Mouse (Mus musculus) liver, embryonic 14.5 days (tissue): Measurements from ENCODE around the gene Scpep1. TPM values are rescaled to one million over a fixed set of nuclear protein-coding genes. Genes with fewer than 3 reads are reported as not detected.

Experiments used
- ATAC-seq: fragments of 200-750 bp; cut with Nextera tagmentation; 2 replicates; pipeline ENCODE4 v1.8.0; 2017; ENCODE audit warnings: moderate number of reproducible peaks, mild to moderate bottlenecking, moderate library complexity; ENCODE audit not compliant: insufficient read depth
- DNase-seq, 3 experiments: peaks; one replicate each; pipeline ENCODE4 v3.0.0-alpha.2; 2012 to 2013; ENCODE audit warnings: low read depth in 3 of 3, low spot score in 3 of 3
- H3K27ac ChIP-seq: fragments of 300-500 bp; sonication (generic); 2 replicates; pipeline ENCODE4 v1.5.1; 2014; ENCODE audit warnings: moderate library complexity, mild to moderate bottlenecking, control low read depth, inconsistent platforms
- H3K27me3 ChIP-seq: fragments of 300-500 bp; sonication (generic); 2 replicates; pipeline ENCODE4 v1.6.1; 2014; ENCODE audit warnings: mild to moderate bottlenecking, low read length, moderate library complexity; ENCODE audit not compliant: control insufficient read depth, insufficient read depth
- H3K36me3 ChIP-seq: fragments of 300-500 bp; sonication (generic); replicated peaks from 2 replicates; pipeline ENCODE4 v1.6.1; 2014; ENCODE audit warnings: low read depth; ENCODE audit not compliant: control insufficient read depth, insufficient read depth
- H3K4me1 ChIP-seq, 2 experiments: fragments of 200-500 bp in 1 of 2; fragments of 300-500 bp in 1 of 2; sonication (generic) in 1 of 2; replicated peaks; 2 replicates each; pipeline ENCODE4 v1.6.1; 2012 to 2014; ENCODE audit warnings: antibody characterized with exemption in 1 of 2, inconsistent platforms in 1 of 2, low read length in 1 of 2; ENCODE audit not compliant: control insufficient read depth in 2 of 2, insufficient read depth in 2 of 2
- H3K4me2 ChIP-seq: fragments of 300-500 bp; sonication (generic); 2 replicates; pipeline ENCODE4 v1.6.1; 2014; ENCODE audit warnings: low read depth, mild to moderate bottlenecking, control low read depth, moderate library complexity
- H3K4me3 ChIP-seq, 2 experiments: fragments of 200-500 bp in 1 of 2; fragments of 300-500 bp in 1 of 2; sonication (generic) in 1 of 2; 2 replicates each; pipeline ENCODE4 v1.5.1; 2012 to 2014; ENCODE audit warnings: low read depth in 2 of 2, low read length in 2 of 2, mild to moderate bottlenecking in 2 of 2, control low read depth in 1 of 2, inconsistent platforms in 1 of 2, moderate library complexity in 1 of 2; ENCODE audit not compliant: insufficient read depth in 1 of 2
- H3K9ac ChIP-seq: fragments of 300-500 bp; sonication (generic); replicated peaks from 2 replicates; pipeline ENCODE4 v1.6.1; 2014; ENCODE audit warnings: mild to moderate bottlenecking, control low read depth, moderate library complexity
- H3K9me3 ChIP-seq: fragments of 300-500 bp; sonication (generic); 2 replicates; pipeline ENCODE4 v1.6.1; 2016; ENCODE audit warnings: low read length, mixed read lengths; ENCODE audit not compliant: control insufficient read depth
- CTCF ChIP-seq: IDR thresholded peaks from 2 replicates; pipeline ENCODE4 v1.5.1; 2016; ENCODE audit warnings: antibody characterized with exemption, low read depth, control low read depth
- EP300 ChIP-seq: IDR thresholded peaks from 2 replicates; pipeline ENCODE4 v1.6.1; 2016; ENCODE audit warnings: antibody characterized with exemption, low read depth
- WGBS: fragments of 180-500 bp; shearing (Covaris S2); extraction: QIAGEN DNeasy Blood & Tissue Kit; methylation state at CpG from one replicate; pipeline ENCODE4 v1.1.7; 2014; ENCODE audit not compliant: insufficient replicate concordance; 5-methylcytosine and 5-hydroxymethylcytosine counted together
- polyA plus RNA-seq, 2 experiments: library from polyadenylated mRNA; depleted of rRNA in 1 of 2; stranded (reverse) in 1 of 2; unstranded in 1 of 2; fragments of >200 nt; fragmentation: Nextera tagmentation in 1 of 2; extraction: Ambion mirVana in 1 of 2; gene quantifications; 2 replicates each; pipeline versions ENCODE4 v1.2.1 to v1.2.3; 2012 to 2014

Scpep1 gene
- polyA plus RNA-seq, 2 experiments = 15.9 to 35.1 TPM

- no peaks in the 10 kb centered on the region for H3K9me3 ChIP-seq
- no peak for ATAC-seq
- H3K9ac ChIP-seq = no peak overlapping the region
- no peak for DNase-seq
- H3K4me1 ChIP-seq = no peaks in the 10 kb centered on the region
- no peak overlapping the region for H3K4me2 ChIP-seq
- TF ChIP-seq CTCF (no peak), EP300 (no peak)
- no peaks in the 10 kb centered on the region for H3K36me3 ChIP-seq
- no peak overlapping the region for H3K27ac ChIP-seq
- 70% methylated on average over 14 of the region's 14 CpGs for WGBS
- H3K27me3 ChIP-seq = no peaks in the 10 kb centered on the region
- no peak overlapping the region for H3K4me3 ChIP-seq
Observed at GRCm38 (mm10) chr11:88931692-88932530, 23.4 kb downstream of the Scpep1 start.

- no peaks in the 10 kb centered on the region for H3K9me3 ChIP-seq
- no peaks in the 10 kb centered on the region for H3K4me1 ChIP-seq
- no peaks in the 10 kb centered on the region for H3K27me3 ChIP-seq
- no peaks in the 10 kb centered on the region; the same call in 1 of the 2 replicates for H3K36me3 ChIP-seq
- no peak overlapping the region for H3K4me2 ChIP-seq
- no peak overlapping the region for H3K9ac ChIP-seq
- WGBS = 62% methylated on average over 5 of the region's 5 CpGs
- no peak for ATAC-seq
- no peak overlapping the region for H3K4me3 ChIP-seq
- H3K27ac ChIP-seq = no peak overlapping the region
- DNase-seq = no peak
- TF ChIP-seq CTCF (no peak), EP300 (no peak)
Observed at GRCm38 (mm10) chr11:88926566-88926965, 28.7 kb downstream of the Scpep1 start.

GRCm38 (mm10) chr11:88909388-88910036 lies 45.8 kb downstream of the Scpep1 start:
- no peak overlapping the region for H3K4me3 ChIP-seq
- no peaks in the 10 kb centered on the region for H3K9me3 ChIP-seq
- TF ChIP-seq EP300 = no peak
- TF ChIP-seq CTCF = no peak
- H3K4me1 ChIP-seq = no peaks in the 10 kb centered on the region
- 78% methylated on average over 8 of the region's 8 CpGs for WGBS
- H3K36me3 ChIP-seq = no peaks in the 10 kb centered on the region
- H3K4me2 ChIP-seq = no peak overlapping the region
- H3K27me3 ChIP-seq = no peaks in the 10 kb centered on the region
- DNase-seq (no peak), ATAC-seq (no peak)
- no peak overlapping the region for H3K27ac ChIP-seq
- H3K9ac ChIP-seq = no peak overlapping the region

- H3K4me1 ChIP-seq = no peaks in the 10 kb centered on the region
- peak; percentile 67 for TF ChIP-seq CTCF
- TF ChIP-seq EP300 = no peak
- ATAC-seq (no peak), DNase-seq (peak; percentile 9 to 28 (median 20))
- H3K4me2 ChIP-seq = no peak overlapping the region
- no peak overlapping the region for H3K4me3 ChIP-seq
- WGBS = 71% methylated on average over 1 of the region's 1 CpGs
- no peaks in the 10 kb centered on the region for H3K27me3 ChIP-seq
- no peaks in the 10 kb centered on the region for H3K36me3 ChIP-seq
- no peaks in the 10 kb centered on the region for H3K9me3 ChIP-seq
- no peak overlapping the region for H3K27ac ChIP-seq
- H3K9ac ChIP-seq = no peak overlapping the region
Observed at GRCm38 (mm10) chr11:88908557-88909211, 46.6 kb downstream of the Scpep1 start.

GRCm38 (mm10) chr11:88907886-88908285 lies 47.4 kb downstream of the Scpep1 start:
- TF ChIP-seq EP300 = no peak
- TF ChIP-seq CTCF = no peak
- DNase-seq (no peak), ATAC-seq (no peak)
- no peak overlapping the region for H3K9ac ChIP-seq
- no peak overlapping the region for H3K4me2 ChIP-seq
- no peaks in the 10 kb centered on the region for H3K36me3 ChIP-seq
- no peak overlapping the region for H3K4me3 ChIP-seq
- no peaks in the 10 kb centered on the region for H3K4me1 ChIP-seq
- H3K27me3 ChIP-seq = no peaks in the 10 kb centered on the region
- no peak overlapping the region for H3K27ac ChIP-seq
- WGBS = 81% methylated on average over 7 of the region's 7 CpGs
- no peaks in the 10 kb centered on the region for H3K9me3 ChIP-seq
